In the genomic region with DNA sequence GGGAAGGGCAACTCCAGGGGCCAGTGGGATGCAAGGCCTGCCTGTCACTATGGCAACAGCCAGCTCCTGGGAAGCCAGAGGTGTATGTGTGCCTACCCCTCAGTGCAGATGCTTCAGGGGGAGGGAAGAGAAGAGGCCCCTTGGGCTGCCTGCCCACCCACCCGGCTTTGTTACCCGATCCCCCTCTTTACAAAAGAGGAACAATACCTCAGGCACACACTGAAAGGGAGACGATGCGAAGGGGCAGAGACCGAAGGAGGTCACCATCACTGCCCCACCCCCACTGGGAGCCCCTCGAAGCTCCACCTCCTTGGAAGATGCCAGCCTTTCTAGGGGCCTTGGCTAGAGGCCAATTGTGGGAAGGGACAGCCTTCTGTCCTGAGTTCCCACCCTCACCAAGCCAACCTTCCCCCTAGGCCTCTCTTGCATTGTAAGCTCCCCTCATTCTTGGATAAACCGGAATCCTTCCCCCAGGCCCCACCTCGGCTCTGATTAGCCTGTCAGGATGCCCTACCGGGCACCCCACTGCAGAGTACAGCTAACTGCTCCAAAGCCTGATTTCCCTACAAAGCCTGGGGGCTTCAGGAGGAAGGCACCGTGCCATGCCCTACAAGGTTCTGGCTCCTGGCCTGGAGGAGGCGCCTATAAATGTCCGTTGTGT, we compare ENCODE assay signal across 9 mouse cellular contexts. TPM values are rescaled to one million over a fixed set of nuclear protein-coding genes. Genes with fewer than 3 reads are reported as not detected.
DNase-seq lines count a peak whose midpoint lies in the region; ATAC-seq lines count a peak whose summit lies in the region.
"Had no signal": no experiment of that assay in that cellular context is flagged by ENCODE, and none has a peak within 500 bp of the region (broad histone marks: within the 10 kb centered on the region; RNA-seq: fewer than 3 reads in every experiment).

No protein-coding gene starts in this region.

- H3K4me2 ChIP-seq in midbrain, embryonic 12.5 days (replicated peaks) = peak overlapping the region; percentile 28

- 3% methylated on average over 12 of the region's 12 CpGs for WGBS in hindbrain, embryonic 10.5 days
- 2% methylated on average over 12 of the region's 12 CpGs for WGBS in midbrain, embryonic 12.5 days

- ATAC-seq in cerebellum, adult (ENCODE audit: insufficient number of reproducible peaks, low FRiP score, low TSS enrichment) = no peak
- peak; percentile 86 for ATAC-seq in midbrain, embryonic 12.5 days (ENCODE audit: low FRiP score, low read depth)
- ATAC-seq in CD4-positive, CD25-positive, alpha-beta regulatory T cell, adult 4 months = no peak

- H3K4me1 ChIP-seq in hindbrain, embryonic 10.5 days (replicated peaks) = peaks cover 77% of the 10 kb centered on the region
- peaks cover 52% of the 10 kb centered on the region for H3K4me1 ChIP-seq in midbrain, embryonic 12.5 days

- peaks cover 12% of the 10 kb centered on the region for H3K9me3 ChIP-seq in hindbrain, embryonic 10.5 days
- peaks cover 7% of the 10 kb centered on the region; the same call in 1 of the 2 replicates for H3K9me3 ChIP-seq in midbrain, embryonic 12.5 days

- peak overlapping the region; percentile 94 for H3K27ac ChIP-seq in hindbrain, embryonic 10.5 days
- H3K27ac ChIP-seq in midbrain, embryonic 12.5 days (replicated peaks) = peak overlapping the region; percentile 93

- peak overlapping the region; percentile 32 for H3K4me3 ChIP-seq in hindbrain, embryonic 10.5 days
- no peak overlapping the region for H3K4me3 ChIP-seq in midbrain, embryonic 12.5 days

- peaks cover 7% of the 10 kb centered on the region; the same call in 1 of the 2 replicates for H3K36me3 ChIP-seq in hindbrain, embryonic 10.5 days
- no peaks in the 10 kb centered on the region for H3K36me3 ChIP-seq in midbrain, embryonic 12.5 days

- H3K27me3 ChIP-seq in hindbrain, embryonic 10.5 days (ENCODE audit: insufficient read depth, poor library complexity, severe bottlenecking) = peaks cover 20% of the 10 kb centered on the region
- peaks cover 13% of the 10 kb centered on the region for H3K27me3 ChIP-seq in midbrain, embryonic 12.5 days

- no peak overlapping the region for H3K9ac ChIP-seq in midbrain, embryonic 12.5 days (replicated peaks)

- DNase-seq in cerebellum, postnatal 14 days = peak; percentile 48 to 58
- DNase-seq in embryo, embryonic 10.5 days (ENCODE audit: low spot score) = peak; percentile 92
- peak; percentile 91 for DNase-seq in hindbrain, embryonic 10.5 days (ENCODE audit: low spot score)
- DNase-seq in thymus, postnatal 14 days = no peak
- no peak for DNase-seq in adrenal gland, adult 2 months
- DNase-seq: heart, postnatal 14 days had no signal

RNA-seq across cellular contexts. Expression of gene Fzd9, which starts 2.8 kb away (rescaled TPM):
- 9.8 and 12.1 TPM in 2 replicates for polyA plus RNA-seq in hindbrain, embryonic 10.5 days (2016; fragmentation: Nextera tagmentation; extraction: Ambion mirVana)
- 12.2 and 14.6 TPM in 2 replicates for polyA plus RNA-seq in midbrain, embryonic 12.5 days (2016; fragmentation: Nextera tagmentation; extraction: Ambion mirVana)
- polyA plus RNA-seq in CD4-positive, CD25-positive, alpha-beta regulatory T cell, adult 4 months (2017; shearing (Covaris generic)) = not detected
- total RNA-seq in adrenal gland, adult 2 months (2021) = 10 to 100 TPM in 1 of 2 experiments, 1 to 10 TPM in 1; 2.0 to 10.6 TPM
- polyA plus RNA-seq in adrenal gland, adult 2 months (2012; rRNA removed) = 9.6 and 14.0 TPM in 2 replicates

Comparison
In these comparisons a context has a peak if more than half of its experiments do, and no peak if none do; other contexts are left out.
1. DNase-seq: peak in cerebellum, postnatal 14 days (2 of 2), embryo, embryonic 10.5 days (single experiment) and hindbrain, embryonic 10.5 days (single experiment); none in thymus, postnatal 14 days (single experiment) and adrenal gland, adult 2 months (single experiment).
2. RNA of gene Fzd9, which starts 2.8 kb away (polyA plus RNA-seq): 12.2 to 14.6 TPM in midbrain, embryonic 12.5 days, 9.8 to 12.1 TPM in hindbrain, embryonic 10.5 days and 9.6 to 14.0 TPM in adrenal gland, adult 2 months; not detected in CD4-positive, CD25-positive, alpha-beta regulatory T cell, adult 4 months; every median in the first group is over 10 times any median in the second.